Mouse (Mus musculus): ENCODE measurements at regions not wholly inside any gene's neighbourhood (a gene's known extent, or its start where the extent isn't known, plus 50 kb on each side); places are given as distances from the start of the nearest gene placed in this dataset.
A peak's percentile ranks its signal among the peaks of the same experiment; 100 is the strongest.

DNA sequence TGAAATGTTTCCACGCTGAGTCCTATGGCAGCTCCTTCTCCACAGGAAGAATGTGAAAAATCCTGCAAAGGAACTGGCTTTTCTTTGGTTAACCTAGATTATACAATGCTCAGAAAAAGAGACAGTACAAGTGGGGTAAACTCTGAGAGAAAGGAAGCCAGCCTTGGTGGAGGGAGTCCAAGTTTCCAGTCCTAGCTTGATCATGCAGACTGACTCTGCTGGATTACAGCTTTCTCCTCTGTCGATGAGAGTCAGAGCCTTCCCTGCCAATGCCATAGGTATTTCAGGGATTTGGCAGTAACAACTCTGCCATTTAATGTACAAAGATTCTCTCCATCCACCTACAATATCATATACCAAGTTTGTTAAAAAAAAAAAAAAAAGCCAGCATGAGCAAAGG is 343.3 kb downstream of the Kcnj2 start:
- Histone ChIP-seq H3K4me3 (no peak overlapping the region), H3K27ac (no peak overlapping the region)
- no peak for DNase-seq (ENCODE audit: low spot score in 2 of 2)
- TF ChIP-seq CTCF (conservative IDR thresholded peaks at IDR 0.05): no peak

DNA sequence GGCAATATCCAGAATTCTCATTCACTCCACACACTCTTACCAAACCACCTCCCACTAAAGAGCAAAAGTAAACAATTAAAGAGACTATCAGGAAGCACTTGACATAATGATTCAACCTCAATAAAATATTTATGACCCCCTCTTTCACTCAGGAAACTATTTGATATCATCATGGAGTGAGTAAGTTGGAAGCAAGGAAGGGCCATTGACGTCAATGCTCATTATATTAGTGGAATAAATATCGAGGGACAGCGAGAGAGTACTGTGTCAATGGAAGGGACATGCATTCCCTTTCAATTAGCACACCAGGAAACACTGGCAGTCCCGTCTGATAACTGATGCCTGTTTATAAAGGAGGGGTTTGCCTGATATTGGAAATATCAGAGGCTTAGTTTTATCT is 358.9 kb downstream of the Kcnj2 start:
- Histone ChIP-seq H3K27ac (no peak overlapping the region), H3K4me3 (no peak overlapping the region)
- TF ChIP-seq CTCF (conservative IDR thresholded peaks at IDR 0.05): no peak
- DNase-seq (ENCODE audit: low spot score in 2 of 2): no peak

DNA sequence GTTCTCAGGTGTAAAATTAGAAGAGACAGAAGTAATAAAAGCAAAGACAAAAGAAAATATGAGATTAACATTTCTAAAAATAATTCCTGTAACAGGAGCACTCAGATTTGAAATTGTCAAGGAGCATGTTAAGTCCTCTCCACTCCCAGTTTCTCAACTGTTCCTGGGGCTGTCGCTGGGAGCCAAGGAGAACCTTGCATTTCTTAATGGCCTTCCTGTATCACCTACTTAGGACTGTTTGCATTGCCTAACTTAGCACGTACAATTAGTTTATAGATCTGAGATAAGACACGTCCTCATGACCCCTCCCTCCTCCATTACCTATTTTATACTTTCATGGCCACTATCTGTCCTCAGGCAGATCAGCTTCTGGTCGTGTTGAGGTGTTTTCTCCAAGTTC is 360.8 kb downstream of the Kcnj2 start:
- Histone ChIP-seq H3K27ac (no peak overlapping the region), H3K4me3 (no peak overlapping the region)
- no peak for DNase-seq (ENCODE audit: low spot score in 2 of 2)
- no peak for TF ChIP-seq CTCF (conservative IDR thresholded peaks at IDR 0.05)

DNA sequence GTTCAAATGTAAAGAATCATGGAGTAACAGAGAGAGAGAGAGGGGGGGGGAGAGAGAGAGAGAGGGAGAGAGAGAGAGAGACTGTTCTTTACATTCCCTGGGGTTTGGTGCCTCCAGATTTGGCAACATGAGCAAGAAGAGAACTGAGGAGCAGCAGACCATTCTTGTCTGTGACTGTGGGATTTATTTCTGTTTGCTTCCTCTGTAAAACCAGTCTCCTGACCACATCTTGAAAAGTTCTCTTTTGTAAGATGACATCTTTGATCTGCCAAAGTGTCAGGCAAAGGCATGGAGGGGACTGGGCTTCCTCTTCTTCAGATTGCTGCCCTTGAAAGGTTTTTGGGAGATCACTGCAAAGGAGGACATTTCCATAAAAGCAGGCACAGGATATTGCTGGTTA is 376.3 kb downstream of the Kcnj2 start:
- no peak for DNase-seq (ENCODE audit: low spot score in 2 of 2)
- Histone ChIP-seq H3K4me3 (no peak overlapping the region), H3K27ac (no peak overlapping the region)
- TF ChIP-seq CTCF (conservative IDR thresholded peaks at IDR 0.05): no peak

DNA sequence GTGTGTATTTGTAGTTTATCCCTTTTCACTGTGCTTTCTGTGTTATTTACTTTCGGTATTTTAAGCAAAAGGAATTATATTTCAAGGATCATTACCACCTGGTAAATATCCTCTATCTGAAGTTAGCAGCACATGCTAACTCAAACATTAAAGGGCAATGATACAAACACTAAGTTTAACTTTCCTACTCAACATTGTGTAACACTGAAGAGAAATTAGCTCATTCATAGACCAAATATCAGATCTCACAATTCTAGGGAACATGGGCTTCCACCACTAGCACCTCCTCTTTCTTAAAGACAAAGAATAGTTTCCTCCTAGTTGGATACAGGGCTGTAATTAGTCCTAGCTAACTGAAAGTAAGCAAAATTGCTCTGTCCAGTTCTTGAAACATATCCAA is 377.4 kb downstream of the Kcnj2 start:
- no peak for DNase-seq (ENCODE audit: low spot score in 2 of 2)
- H3K4me3 ChIP-seq: no peak overlapping the region

DNA sequence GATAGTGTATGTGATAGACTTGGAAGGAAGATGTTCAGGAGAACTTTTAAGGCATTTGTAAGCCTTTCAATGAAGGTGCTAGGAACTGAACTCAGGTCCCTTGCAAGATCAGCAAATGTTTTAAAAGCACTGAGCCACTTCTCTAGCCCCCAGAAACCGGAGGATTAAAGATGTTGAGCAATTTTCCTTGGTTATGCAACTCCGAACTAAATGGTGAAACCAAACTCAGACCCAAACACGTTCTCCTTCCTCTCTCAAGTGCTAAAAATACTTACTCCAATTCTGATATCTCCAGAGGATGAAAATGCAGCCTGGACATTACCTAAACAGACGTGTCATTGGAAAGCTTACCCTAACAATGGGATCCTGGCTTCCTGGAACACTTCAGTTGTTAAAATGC is 378.8 kb downstream of the Kcnj2 start:
- no peak overlapping the region for H3K27ac ChIP-seq
- DNase-seq (ENCODE audit: low spot score in 2 of 2): no peak
- H3K4me3 ChIP-seq: no peak overlapping the region
- TF ChIP-seq CTCF (conservative IDR thresholded peaks at IDR 0.05): no peak

More for the DNA sequence above, 377.4 kb downstream of the Kcnj2 start:
- H3K27ac ChIP-seq: no peak overlapping the region
- TF ChIP-seq CTCF (conservative IDR thresholded peaks at IDR 0.05): no peak

DNA sequence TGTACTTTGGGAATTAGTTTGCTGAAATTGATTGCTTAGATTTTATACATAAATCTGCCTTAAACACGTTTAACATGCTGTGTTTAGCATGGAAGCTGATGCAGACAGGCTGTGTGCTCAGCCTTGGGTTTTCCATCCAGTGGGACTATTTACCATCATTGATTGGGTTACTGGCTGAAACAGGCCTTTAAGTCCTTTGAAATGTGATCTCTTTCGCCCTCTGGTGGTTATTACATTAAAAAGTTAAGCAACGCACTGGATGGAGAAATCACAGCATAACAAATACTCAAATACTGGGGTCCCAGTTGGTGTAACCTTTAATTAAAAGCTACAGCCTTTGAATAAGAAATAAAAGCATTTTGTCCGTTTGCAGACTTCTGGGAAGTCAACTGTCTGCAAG is 379.8 kb downstream of the Kcnj2 start:
- Histone ChIP-seq H3K4me3 (no peak overlapping the region), H3K27ac (no peak overlapping the region)
- TF ChIP-seq CTCF (conservative IDR thresholded peaks at IDR 0.05): peak; percentile 81
- DNase-seq (ENCODE audit: low spot score in 2 of 2): no peak

DNA sequence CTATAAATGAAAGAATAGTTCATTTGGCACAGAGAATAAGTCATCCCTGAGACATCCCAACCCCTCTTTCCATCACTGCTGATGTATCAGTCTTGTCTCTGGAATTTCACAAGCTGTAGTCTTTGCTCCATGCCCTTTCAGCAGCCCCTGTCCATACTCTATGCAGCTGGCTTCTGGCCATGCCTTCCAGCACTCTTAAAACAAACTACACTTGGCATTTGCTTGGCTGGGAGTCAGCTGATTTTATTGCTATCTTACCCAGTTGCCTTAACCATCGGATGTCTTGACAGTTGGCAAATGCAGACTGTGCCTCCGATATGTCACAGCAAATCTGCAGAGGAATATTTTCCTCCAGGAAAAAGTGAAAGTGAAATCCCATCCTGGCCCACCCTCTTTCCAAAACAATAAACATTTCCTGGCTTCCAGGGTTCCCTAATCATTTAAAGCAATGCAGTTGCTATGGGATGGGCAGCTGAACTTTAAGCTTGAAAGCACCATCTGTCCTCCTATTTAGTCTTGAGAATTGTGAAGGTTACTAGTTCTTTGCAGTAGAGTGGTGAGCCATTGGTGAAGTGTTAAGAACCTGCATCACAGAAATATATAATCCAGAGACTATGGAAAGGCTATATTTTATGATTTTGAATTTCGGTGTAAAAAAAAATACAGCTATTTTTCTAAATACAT is 385.0 kb downstream of the Kcnj2 start:
- Histone ChIP-seq H3K4me3 (no peak overlapping the region), H3K27ac (no peak overlapping the region)
- TF ChIP-seq CTCF (conservative IDR thresholded peaks at IDR 0.05): no peak
- no peak for DNase-seq (ENCODE audit: low spot score in 2 of 2)

DNA sequence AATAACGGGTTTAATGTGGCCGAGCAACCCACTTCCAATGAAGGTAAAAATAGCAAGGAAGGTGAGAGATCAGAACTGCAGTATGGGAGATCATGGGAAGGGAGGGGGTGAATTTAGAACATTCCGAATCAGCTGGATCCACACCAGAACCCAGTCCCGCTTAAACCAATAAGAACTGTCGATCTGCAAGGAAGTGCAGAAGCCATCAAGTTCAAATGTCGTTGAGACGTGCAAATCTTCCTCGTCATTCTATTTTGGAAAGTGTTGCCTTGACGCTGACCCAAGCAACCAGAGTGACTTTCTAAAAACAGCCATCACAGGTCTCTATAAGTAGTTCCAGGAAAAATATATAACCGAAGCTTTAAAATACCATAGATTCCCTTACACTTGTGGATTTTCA is 394.1 kb downstream of the Kcnj2 start:
- no peak overlapping the region for H3K4me3 ChIP-seq
- no peak for TF ChIP-seq CTCF (conservative IDR thresholded peaks at IDR 0.05)
- no peak for DNase-seq (ENCODE audit: low spot score in 2 of 2)
- no peak overlapping the region for H3K27ac ChIP-seq

DNA sequence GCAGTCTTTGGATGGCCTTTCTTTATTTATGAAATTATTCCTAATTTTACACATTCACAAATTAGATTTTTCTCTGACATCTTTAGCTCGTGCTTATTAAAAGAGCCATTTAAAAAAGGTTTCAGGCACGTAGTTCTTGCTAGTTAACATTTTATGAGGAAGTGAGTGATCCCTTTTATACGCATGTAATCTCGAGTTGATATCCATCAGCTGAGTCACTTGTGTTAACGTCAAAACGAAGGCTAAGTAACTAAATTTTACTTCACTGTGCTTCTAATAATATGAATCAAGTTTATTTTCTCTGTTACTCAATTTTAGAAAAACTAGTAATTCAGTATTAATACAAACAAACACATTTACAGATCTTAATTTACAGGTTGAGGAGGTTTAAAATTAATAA is 419.0 kb downstream of the Kcnj2 start:
- no peak for DNase-seq (ENCODE audit: low spot score in 2 of 2)
- Histone ChIP-seq H3K27ac (no peak overlapping the region), H3K4me3 (no peak overlapping the region)
- TF ChIP-seq CTCF (conservative IDR thresholded peaks at IDR 0.05): no peak

DNA sequence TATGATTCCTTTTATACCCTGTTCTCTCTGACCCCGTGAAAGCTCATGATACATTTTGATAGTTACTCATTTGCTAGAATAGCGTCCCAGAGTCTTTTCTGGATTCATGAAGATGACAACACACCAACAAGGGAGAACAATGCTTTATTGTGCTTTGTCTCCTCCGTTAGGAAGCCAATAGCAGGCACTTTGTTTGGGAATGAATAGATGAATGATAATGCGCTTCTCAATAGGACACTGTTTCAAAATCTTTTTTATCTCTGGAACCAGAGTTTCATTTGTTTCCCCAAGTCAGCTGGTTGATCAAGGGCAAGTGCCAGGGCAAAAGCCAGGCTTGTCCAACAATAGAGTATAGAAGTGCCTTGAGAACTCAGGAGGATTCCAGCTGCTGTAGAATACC is 446.5 kb downstream of the Kcnj2 start:
- Histone ChIP-seq H3K27ac (peak overlapping the region; percentile 78), H3K4me3 (no peak overlapping the region)
- TF ChIP-seq CTCF (conservative IDR thresholded peaks at IDR 0.05): no peak
- peak in 1 of 2 experiments; percentile 10 for DNase-seq (ENCODE audit: low spot score in 2 of 2)

DNA sequence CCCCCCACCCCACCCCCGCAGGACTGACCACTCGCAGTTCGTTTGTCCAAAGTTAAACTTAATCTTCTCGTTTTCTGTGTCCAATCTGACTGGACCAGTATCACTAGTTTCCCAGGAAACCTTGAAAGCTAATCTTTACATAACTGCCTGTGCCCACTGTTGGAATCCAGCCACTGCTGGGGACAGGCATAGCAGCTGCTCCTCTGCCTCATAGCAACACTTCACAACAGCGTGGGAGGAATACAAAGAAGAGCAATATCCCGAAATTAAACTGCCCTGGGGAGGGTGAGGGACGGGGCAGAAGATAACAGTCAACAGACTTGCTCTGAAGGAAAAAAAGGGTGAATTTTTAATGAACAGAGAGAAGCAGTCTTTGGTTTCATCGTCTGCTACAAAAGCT is 456.8 kb downstream of the Kcnj2 start:
- peak; percentile 72 to 78 for DNase-seq (ENCODE audit: low spot score in 2 of 2)
- no peak for TF ChIP-seq CTCF (conservative IDR thresholded peaks at IDR 0.05)
- Histone ChIP-seq H3K27ac (peak overlapping the region; percentile 82), H3K4me3 (peak overlapping the region; percentile 41)

DNA sequence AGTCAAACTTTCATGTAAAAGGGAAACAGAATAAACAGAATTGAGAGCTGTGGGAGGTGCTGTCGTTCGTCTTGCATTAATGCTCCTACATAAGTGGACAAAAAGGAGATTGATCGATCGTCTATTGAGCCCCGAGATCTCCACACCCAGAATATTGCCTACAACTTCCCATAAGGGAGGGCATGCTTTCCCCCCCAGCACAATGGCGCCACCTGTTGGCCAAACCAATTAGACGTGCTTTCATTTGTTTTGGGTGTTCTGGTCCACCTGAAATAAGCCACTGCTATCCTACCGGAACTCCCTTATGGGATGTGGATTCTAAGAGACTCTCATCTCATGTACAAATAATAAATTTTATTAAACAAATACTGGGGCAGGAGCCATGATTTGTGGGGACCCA is 457.5 kb downstream of the Kcnj2 start:
- peak overlapping the region; percentile 82 for H3K27ac ChIP-seq
- peak overlapping the region; percentile 41 for H3K4me3 ChIP-seq
- peak; percentile 83 for TF ChIP-seq CTCF (conservative IDR thresholded peaks at IDR 0.05)
- DNase-seq (ENCODE audit: low spot score in 2 of 2): peak; percentile 76 to 89

DNA sequence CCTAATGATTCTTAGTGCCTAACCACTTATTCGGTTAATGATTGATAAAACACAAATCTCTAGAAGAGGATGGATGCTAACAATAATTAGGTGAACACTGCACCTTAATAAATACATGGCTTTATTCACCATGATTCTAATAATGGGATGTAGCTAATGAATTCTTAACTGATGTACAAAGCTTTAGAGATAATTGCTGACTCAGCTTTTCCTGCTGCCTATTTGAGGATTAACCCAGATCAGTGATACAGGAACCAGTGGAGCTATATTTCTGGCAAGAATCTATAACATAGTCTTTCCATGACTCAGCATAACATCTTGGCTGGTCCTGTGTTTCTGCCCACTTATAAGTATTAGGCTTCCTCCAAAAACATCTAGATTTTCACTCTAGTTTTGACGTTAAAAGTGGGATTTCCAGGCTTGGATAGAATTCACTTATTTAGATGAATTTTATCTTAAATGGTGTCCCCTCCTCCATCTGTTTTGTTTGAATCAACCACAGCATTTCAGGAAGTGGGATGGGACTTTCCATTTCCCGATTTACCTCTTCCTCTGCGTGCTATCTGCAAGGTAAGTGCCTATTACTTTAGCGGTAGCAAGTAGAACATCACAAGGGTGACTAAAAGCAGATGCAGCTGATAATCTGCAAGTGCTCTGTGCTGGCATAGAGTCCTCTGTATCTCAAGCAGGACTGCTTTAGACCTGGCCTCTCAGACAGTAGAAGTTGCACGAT is 460.2 kb downstream of the Kcnj2 start:
- H3K4me3 ChIP-seq: no peak overlapping the region
- DNase-seq (ENCODE audit: low spot score in 2 of 2): no peak
- H3K27ac ChIP-seq: no peak overlapping the region
- TF ChIP-seq CTCF (conservative IDR thresholded peaks at IDR 0.05): no peak

Measured in layer of hippocampus, adult 2 months (tissue).